Mouse (Mus musculus) liver, embryonic 14.5 days (tissue): ENCODE measurements around the gene Kbtbd13.

Experiments
- CTCF ChIP-seq: IDR thresholded peaks from 2 replicates; pipeline ENCODE4 v1.5.1; 2016; ENCODE audit warnings: antibody characterized with exemption, low read depth, control low read depth
- EP300 ChIP-seq: IDR thresholded peaks from 2 replicates; pipeline ENCODE4 v1.6.1; 2016; ENCODE audit warnings: antibody characterized with exemption, low read depth

- TF ChIP-seq CTCF: no peak
- no peak for TF ChIP-seq EP300
Measured at GRCm38 (mm10) chr9:65339146-65339545, 52.3 kb downstream of the Kbtbd13 start.
